Mouse (Mus musculus) brown adipose tissue, adult 24 weeks (tissue): Measurements from ENCODE around the gene Gm49337. TPM values are rescaled to one million over a fixed set of nuclear protein-coding genes. Genes with fewer than 3 reads are reported as not detected.
A peak's percentile ranks its signal among the peaks of the same experiment; 100 is the strongest.

ENCODE experiments used
- H3K27ac ChIP-seq: fragments of 200-500 bp; replicated peaks from 2 replicates; pipeline ENCODE4 v1.5.1; 2012; ENCODE audit warnings: low read depth, mild to moderate bottlenecking, low read length
- H3K4me1 ChIP-seq: fragments of 200-500 bp; 2 replicates; pipeline ENCODE4 v1.6.1; 2012; ENCODE audit warnings: low read length, mixed read lengths; ENCODE audit not compliant: control insufficient read depth, insufficient read depth, insufficient read length
- H3K4me3 ChIP-seq: fragments of 200-500 bp; 2 replicates; pipeline ENCODE4 v1.5.1; 2012; ENCODE audit warnings: low read depth, mild to moderate bottlenecking, low read length, moderate library complexity; ENCODE audit not compliant: insufficient read depth
- polyA plus RNA-seq: library from polyadenylated mRNA; stranded (reverse); fragments of >200 nt; gene quantifications from 2 replicates; pipeline ENCODE4 v1.2.4, GENCODE M21; 2012; ENCODE audit not compliant: missing spikeins, insufficient read depth, insufficient read length

The Gm49337 gene
- polyA plus RNA-seq, 1 experiment: not detected

DNA sequence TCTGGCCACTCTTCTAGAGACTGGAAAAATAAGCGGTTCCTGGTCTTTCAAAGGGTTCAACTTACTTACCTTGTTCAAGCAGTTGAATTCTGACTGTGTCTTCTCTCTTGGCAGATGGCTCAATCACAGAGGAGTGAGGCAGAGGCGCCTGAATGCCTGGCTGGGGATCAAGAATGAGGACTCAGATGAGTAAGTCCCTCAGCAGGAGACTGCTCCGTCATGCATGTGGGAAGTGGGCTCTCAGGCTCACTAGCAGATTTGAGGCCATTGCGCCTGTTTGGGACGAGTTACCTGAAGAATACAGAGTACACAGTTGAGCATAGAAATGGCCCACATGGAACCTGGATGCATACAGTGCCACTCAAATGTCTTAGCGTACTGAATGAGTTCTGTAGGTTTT is 118.4 kb downstream of the Gm49337 start:
- H3K27ac ChIP-seq: no peak overlapping the region
- no peak overlapping the region for H3K4me3 ChIP-seq
- H3K4me1 ChIP-seq: no peaks in the 10 kb centered on the region

DNA sequence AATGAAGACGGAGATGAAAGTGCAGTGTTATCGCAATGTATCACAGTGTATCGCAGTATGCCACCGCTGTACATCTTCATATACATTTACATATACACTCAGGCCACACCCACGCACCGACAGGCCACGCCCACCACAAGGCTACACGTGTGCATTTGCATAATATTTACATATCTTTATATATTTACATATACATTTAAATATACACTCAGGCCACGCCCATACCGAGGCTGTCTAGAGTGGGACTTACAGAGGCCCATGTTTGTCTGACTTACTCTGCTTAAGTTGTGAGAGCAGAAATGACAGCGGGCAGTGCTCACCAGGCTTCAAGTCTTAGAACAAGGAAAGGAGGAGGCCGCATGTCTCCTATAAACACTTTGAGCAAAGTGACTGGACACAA is 120.1 kb downstream of the Gm49337 start:
- no peaks in the 10 kb centered on the region for H3K4me1 ChIP-seq
- H3K4me3 ChIP-seq: no peak overlapping the region
- no peak overlapping the region for H3K27ac ChIP-seq

DNA sequence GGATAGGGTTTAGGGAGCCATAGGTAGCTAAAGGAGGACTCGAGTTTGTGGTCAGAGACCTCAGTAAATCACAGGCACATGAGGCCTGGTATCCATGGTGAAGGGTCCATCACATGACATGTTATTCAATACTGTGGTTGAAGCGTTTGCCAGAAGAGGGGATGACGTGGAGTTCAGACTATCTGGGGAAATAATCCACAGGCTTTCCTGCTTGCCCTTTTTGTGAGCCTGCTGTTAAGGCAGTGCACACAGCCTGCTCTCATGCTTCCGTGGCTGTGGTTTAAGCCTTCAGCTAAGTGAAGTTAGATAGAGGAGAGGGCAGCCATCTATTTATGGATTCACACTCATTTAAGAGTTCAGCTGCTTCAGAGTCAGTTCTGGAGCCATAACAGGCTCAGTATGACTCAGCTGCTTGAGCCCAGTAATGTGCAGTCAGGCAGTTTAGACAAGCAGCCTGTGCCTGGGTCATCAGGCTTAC is 127.7 kb downstream of the Gm49337 start:
- Histone ChIP-seq H3K4me1 (no peaks in the 10 kb centered on the region), H3K4me3 (no peak overlapping the region), H3K27ac (peak overlapping the region; percentile 17; the same call in 1 of the 2 replicates)

DNA sequence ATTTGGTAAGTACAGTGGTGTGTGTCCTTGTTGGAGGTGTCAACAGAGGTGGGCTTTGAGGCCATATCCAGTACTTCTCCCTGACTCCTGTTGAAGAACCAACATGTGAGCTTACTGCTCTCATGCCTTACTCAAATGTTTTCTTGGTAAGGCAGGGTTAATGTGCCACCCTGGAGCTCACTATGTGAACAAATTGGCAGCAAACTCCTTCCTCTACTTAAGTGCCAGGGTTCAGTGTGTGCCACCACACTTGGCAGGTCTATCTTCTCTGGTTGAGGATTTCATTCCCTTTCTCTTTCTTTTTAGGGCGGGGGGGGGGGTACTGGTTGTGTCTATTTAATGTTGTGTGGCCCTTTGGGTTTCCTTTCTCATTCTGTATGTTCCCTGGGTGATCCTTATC is 131.4 kb downstream of the Gm49337 start:
- no peak overlapping the region for H3K27ac ChIP-seq
- no peak overlapping the region for H3K4me3 ChIP-seq
- H3K4me1 ChIP-seq: no peaks in the 10 kb centered on the region

DNA sequence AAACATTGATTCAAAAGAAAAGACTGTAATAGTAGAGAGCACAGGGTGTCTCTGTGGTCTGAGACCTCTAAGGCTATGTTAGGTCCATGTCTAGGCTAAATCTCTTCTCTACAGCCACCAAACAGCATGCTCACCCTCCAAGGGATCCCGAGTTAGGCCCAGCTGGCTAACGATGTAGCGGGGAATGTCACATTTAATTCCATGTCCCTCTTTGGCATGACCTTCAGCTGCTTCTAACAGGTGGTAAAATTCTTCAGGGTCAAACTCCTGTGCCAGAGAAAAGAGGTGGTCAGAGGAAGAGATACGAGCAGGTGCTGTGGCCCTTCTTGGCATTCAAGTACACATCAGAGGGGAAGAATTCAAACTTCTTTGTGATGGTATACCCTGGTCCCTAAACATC is 144.4 kb downstream of the Gm49337 start:
- Histone ChIP-seq H3K4me3 (no peak overlapping the region), H3K27ac (no peak overlapping the region)

DNA sequence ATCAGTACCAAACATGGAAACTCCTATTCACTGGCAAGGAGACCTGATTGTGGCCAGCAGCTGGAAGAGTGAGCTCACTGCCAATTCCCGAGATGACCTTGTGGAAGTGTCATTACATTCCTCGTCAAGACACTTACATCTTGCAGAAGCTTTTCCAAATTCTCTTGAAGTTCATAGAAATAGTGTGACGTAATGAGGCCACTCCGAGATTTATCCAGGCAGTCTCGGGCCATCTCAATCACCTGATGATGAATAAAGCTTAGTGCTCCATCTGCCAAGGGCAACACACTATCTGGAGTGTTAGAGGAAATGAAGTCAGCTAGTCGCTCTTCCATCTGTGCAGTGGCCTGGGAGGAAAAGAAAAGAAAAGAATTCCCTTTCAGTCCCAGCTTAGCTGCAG is 148.9 kb downstream of the Gm49337 start:
- Histone ChIP-seq H3K4me3 (no peak overlapping the region), H3K27ac (no peak overlapping the region), H3K4me1 (no peaks in the 10 kb centered on the region)

More for the DNA sequence above, 144.4 kb downstream of the Gm49337 start:
- H3K4me1 ChIP-seq: no peaks in the 10 kb centered on the region

DNA sequence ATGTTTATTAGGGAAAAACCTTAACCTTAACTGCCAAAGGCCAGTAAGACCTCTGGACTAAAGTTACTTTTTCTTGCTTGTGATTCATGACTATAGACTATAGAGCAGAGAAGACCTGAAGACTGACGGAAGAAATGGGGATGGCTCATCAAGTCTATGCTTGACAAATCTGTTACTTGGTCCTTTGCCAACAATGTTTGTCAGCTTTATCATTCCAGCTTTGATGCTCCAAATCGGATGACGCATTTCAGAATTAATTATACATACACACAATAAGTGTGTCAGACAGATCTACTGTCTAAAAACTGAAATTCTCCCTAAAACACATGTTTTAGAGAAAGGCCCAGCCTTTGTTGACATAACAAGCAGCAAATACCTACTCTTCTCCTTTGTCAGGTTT is 156.1 kb downstream of the Gm49337 start:
- Histone ChIP-seq H3K27ac (no peak overlapping the region), H3K4me3 (no peak overlapping the region)

DNA sequence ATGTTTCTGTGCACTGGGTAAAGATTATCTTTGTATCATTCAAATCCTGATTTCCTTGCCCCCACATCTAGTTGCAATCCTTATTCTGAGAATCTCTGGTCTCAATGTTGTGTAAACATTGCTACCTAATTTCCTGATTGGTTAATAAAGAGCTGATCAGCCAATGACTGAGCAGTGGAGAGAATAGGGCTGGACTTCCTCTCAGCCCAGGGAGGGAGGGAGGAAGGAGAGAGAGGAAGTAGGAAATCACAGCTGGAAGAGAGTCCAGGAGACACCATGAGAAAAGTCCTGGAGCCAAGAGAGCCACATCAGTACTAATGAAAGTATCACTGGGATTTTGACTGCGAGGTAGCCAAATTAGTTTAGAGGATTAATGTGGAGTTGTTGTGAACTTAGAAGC is 163.1 kb downstream of the Gm49337 start:
- no peak overlapping the region for H3K4me3 ChIP-seq
- H3K27ac ChIP-seq: no peak overlapping the region
- H3K4me1 ChIP-seq: no peaks in the 10 kb centered on the region

More for the DNA sequence above, 156.1 kb downstream of the Gm49337 start:
- H3K4me1 ChIP-seq: no peaks in the 10 kb centered on the region

DNA sequence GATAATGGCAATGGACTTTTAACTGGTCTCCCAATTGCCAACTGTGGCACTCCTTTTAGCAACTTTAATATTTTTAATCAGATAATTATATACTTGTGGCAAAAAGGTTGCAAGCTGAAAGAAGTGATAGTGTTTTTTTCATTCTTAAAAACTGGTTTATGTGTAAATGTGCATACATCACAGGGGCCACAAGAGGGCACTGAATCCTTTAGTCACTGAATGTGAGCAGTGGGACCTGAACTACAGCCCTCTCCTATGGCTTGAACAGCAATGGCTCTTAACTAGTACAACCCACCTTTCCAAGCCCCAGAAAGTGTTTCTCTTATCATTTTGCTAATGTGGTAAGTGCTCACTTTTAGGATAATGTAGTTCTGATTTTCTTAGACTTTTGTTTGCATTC is 168.9 kb downstream of the Gm49337 start:
- Histone ChIP-seq H3K4me1 (no peaks in the 10 kb centered on the region; the same call in 1 of the 2 replicates), H3K4me3 (no peak overlapping the region), H3K27ac (no peak overlapping the region)

Other genes with a start within 250 kb of the Gm49337 start
- gene Dmbx1, start 233.5 kb upstream of the Gm49337 start, polyA plus RNA-seq: not detected in 2 replicates
- gene Faah, start 155.5 kb upstream of the Gm49337 start, polyA plus RNA-seq: not detected in 2 replicates
- 22.6 and 35.3 TPM in 2 replicates for gene Nsun4, start 119.5 kb upstream of the Gm49337 start, polyA plus RNA-seq
- 4,457 and 5,170 TPM in 2 replicates for gene Uqcrh, start 98.3 kb upstream of the Gm49337 start, polyA plus RNA-seq
- gene Lrrc41, start 98.1 kb upstream of the Gm49337 start, polyA plus RNA-seq: 23.3 and 24.1 TPM in 2 replicates
- gene Rad54l, start 49.7 kb upstream of the Gm49337 start, polyA plus RNA-seq: 0.36 TPM in 1 of 2 replicates, not detected in the other
- 37.6 and 49.5 TPM in 2 replicates for gene Pomgnt1, start 49.5 kb upstream of the Gm49337 start, polyA plus RNA-seq
- 17.5 and 22.9 TPM in 2 replicates for gene Lurap1, start 22.0 kb upstream of the Gm49337 start, polyA plus RNA-seq
- gene Tspan1, start 5.8 kb upstream of the Gm49337 start, polyA plus RNA-seq: not detected in 2 replicates
- not detected in 2 replicates for gene 1700042G07Rik, start within 50 bp of the Gm49337 start, polyA plus RNA-seq
- gene Pik3r3, start 48.2 kb downstream of the Gm49337 start, polyA plus RNA-seq: 3.0 and 4.6 TPM in 2 replicates